Mouse (Mus musculus) C2C12 (cell line): Measurements from ENCODE around the gene Usp20.

Source experiments
- CEBPB ChIP-seq: IDR thresholded peaks from one replicate; pipeline ENCODE4 v1.6.1; 2011; ENCODE audit warnings: low read depth, mild to moderate bottlenecking, control low read depth, moderate library complexity
- CTCF ChIP-seq: IDR thresholded peaks from one replicate; pipeline ENCODE4 v1.5.1; 2011; ENCODE audit not compliant: control insufficient read depth, insufficient read depth, insufficient read length
- MAX ChIP-seq: IDR thresholded peaks from one replicate; pipeline ENCODE4 v1.6.1; 2011; ENCODE audit warnings: mild to moderate bottlenecking, control low read depth
- MYOD1 ChIP-seq: IDR thresholded peaks from one replicate; pipeline ENCODE4 v1.6.1; 2011; ENCODE audit warnings: low read depth; ENCODE audit not compliant: control insufficient read depth, insufficient read length
- MYOG ChIP-seq: IDR thresholded peaks from one replicate; pipeline ENCODE4 v1.6.1; 2011; ENCODE audit not compliant: control insufficient read depth, insufficient read length; ENCODE audit errors: extremely low read depth
- USF1 ChIP-seq: IDR thresholded peaks from one replicate; pipeline ENCODE4 v1.6.1; 2011; ENCODE audit warnings: low read depth, mild to moderate bottlenecking, control low read depth, moderate library complexity

GRCm38 (mm10) chr2:31068246-31069113 lies 86.4 kb downstream of the Usp20 start:
- no peak for TF ChIP-seq CTCF
- no peak for TF ChIP-seq MAX
- TF ChIP-seq CEBPB = no peak
- TF ChIP-seq MYOD1 = no peak
- no peak for TF ChIP-seq USF1
- no peak for TF ChIP-seq MYOG
